Mouse (Mus musculus) midbrain, postnatal 0 days (tissue): ENCODE measurements around the gene Hmgn3. TPM values are rescaled to one million over a fixed set of nuclear protein-coding genes. Genes with fewer than 3 reads are reported as not detected.
"Not testable (repeated sequence)": the region's sequence is repeated elsewhere in the genome, so short reads cannot be mapped to it uniquely, and the experiment has no call there.

Source experiments
- ATAC-seq: fragments of 200-750 bp; cut with Nextera tagmentation; 2 replicates; pipeline ENCODE4 v1.8.0; 2017; ENCODE audit warnings: moderate number of reproducible peaks, mild to moderate bottlenecking, moderate TSS enrichment, moderate library complexity; ENCODE audit not compliant: low FRiP score
- DNase-seq: peaks from one replicate; pipeline ENCODE4 v3.0.0-alpha.2; 2015; ENCODE audit warnings: low spot score
- H3K27ac ChIP-seq: fragments of 300-500 bp; sonication (generic); 2 replicates; pipeline ENCODE4 v1.5.1; 2014; ENCODE audit warnings: low read depth, mild to moderate bottlenecking, low read length, mixed read lengths
- H3K27me3 ChIP-seq: fragments of 300-500 bp; sonication (generic); 2 replicates; pipeline ENCODE4 v1.6.1; 2014; ENCODE audit warnings: low read length, control low read depth, mixed read lengths; ENCODE audit not compliant: insufficient read depth
- H3K36me3 ChIP-seq: fragments of 300-500 bp; sonication (generic); 2 replicates; pipeline ENCODE4 v1.6.1; 2014; ENCODE audit warnings: low read length, control low read depth, mixed read lengths; ENCODE audit not compliant: insufficient read depth
- H3K4me1 ChIP-seq: fragments of 300-500 bp; sonication (generic); 2 replicates; pipeline ENCODE4 v1.6.1; 2014; ENCODE audit warnings: mild to moderate bottlenecking, control low read depth, antibody characterized with exemption, low read length, mixed read lengths; ENCODE audit not compliant: insufficient read depth
- H3K4me2 ChIP-seq: fragments of 300-500 bp; sonication (generic); 2 replicates; pipeline ENCODE4 v1.6.1; 2014; ENCODE audit warnings: low read depth, mild to moderate bottlenecking, low read length, mixed read lengths; ENCODE audit not compliant: poor library complexity, severe bottlenecking
- H3K4me3 ChIP-seq: fragments of 300-500 bp; sonication (generic); 2 replicates; pipeline ENCODE4 v1.5.1; 2014; ENCODE audit warnings: low read depth, mild to moderate bottlenecking, low read length, moderate library complexity
- H3K9ac ChIP-seq: fragments of 300-500 bp; sonication (generic); replicated peaks from 2 replicates; pipeline ENCODE4 v1.6.1; 2014; ENCODE audit warnings: mild to moderate bottlenecking, low read length, moderate library complexity, mixed read lengths; ENCODE audit not compliant: poor library complexity, severe bottlenecking
- H3K9me3 ChIP-seq: fragments of 300-500 bp; sonication (generic); 2 replicates; pipeline ENCODE4 v1.6.1; 2016; ENCODE audit warnings: low read length, control low read depth
- CTCF ChIP-seq: IDR thresholded peaks from 2 replicates; pipeline ENCODE4 v1.5.1; 2016; ENCODE audit warnings: antibody characterized with exemption, mild to moderate bottlenecking
- WGBS: fragments of 180-500 bp; shearing (Covaris S2); extraction: QIAGEN DNeasy Blood & Tissue Kit; methylation state at CpG from one replicate; pipeline ENCODE4 v1.1.7; 2014; 5-methylcytosine and 5-hydroxymethylcytosine counted together
- polyA plus RNA-seq: library from polyadenylated mRNA; unstranded; fragments of >200 nt; fragmentation: Nextera tagmentation; extraction: Ambion mirVana; gene quantifications from 2 replicates; pipeline ENCODE4 v1.2.1, GENCODE M21; 2015
- total RNA-seq: library from RNA; depleted of rRNA; stranded (reverse); fragments of >200 nt; gene quantifications from 2 replicates; pipeline ENCODE4 v1.2.3, GENCODE M21; 2014

Gene Hmgn3
- total and polyA plus RNA-seq, 2 experiments from 2014 or later, result 113 to 229 TPM

GRCm38 (mm10) chr9:83127840-83128239 lies 18.6 kb downstream of the Hmgn3 start:
- Histone ChIP-seq H3K4me3 (no peak overlapping the region), H3K27me3 (no peaks in the 10 kb centered on the region), H3K4me2 (no peak overlapping the region), H3K4me1 (no peaks in the 10 kb centered on the region), H3K36me3 (no peaks in the 10 kb centered on the region), H3K9ac (no peak overlapping the region), H3K27ac (no peak overlapping the region), H3K9me3 (no peaks in the 10 kb centered on the region)
- TF ChIP-seq CTCF, result no peak
- WGBS, result 79% methylated on average over 7 of the region's 7 CpGs
- ATAC-seq, result no peak
- DNase-seq, result no peak

GRCm38 (mm10) chr9:83126482-83126881 lies 20.0 kb downstream of the Hmgn3 start:
- ATAC-seq, H3K4me1 ChIP-seq, H3K9ac ChIP-seq: not testable (repeated sequence)

GRCm38 (mm10) chr9:83119211-83119610 lies 27.3 kb downstream of the Hmgn3 start:
- no peak for DNase-seq
- no peak for TF ChIP-seq CTCF
- ATAC-seq, result no peak
- Histone ChIP-seq H3K4me1 (no peaks in the 10 kb centered on the region), H3K36me3 (no peaks in the 10 kb centered on the region), H3K9me3 (no peaks in the 10 kb centered on the region), H3K4me3 (no peak overlapping the region), H3K4me2 (no peak overlapping the region), H3K9ac (no peak overlapping the region), H3K27ac (no peak overlapping the region), H3K27me3 (no peaks in the 10 kb centered on the region)
- 89% methylated on average over 2 of the region's 2 CpGs for WGBS

More at GRCm38 (mm10) chr9:83126482-83126881, 20.0 kb downstream of the Hmgn3 start:
- H3K36me3 ChIP-seq, H3K27ac ChIP-seq, DNase-seq, H3K27me3 ChIP-seq, H3K4me3 ChIP-seq, H3K9me3 ChIP-seq, H3K4me2 ChIP-seq: not testable (repeated sequence)
- WGBS, result 83% methylated on average over 6 of the region's 6 CpGs

- DNase-seq (no peak), ATAC-seq (no peak)
- no peak overlapping the region for H3K27ac ChIP-seq
- no peaks in the 10 kb centered on the region for H3K27me3 ChIP-seq
- H3K4me2 ChIP-seq, result no peak overlapping the region
- H3K4me1 ChIP-seq, result no peaks in the 10 kb centered on the region
- no peak overlapping the region for H3K4me3 ChIP-seq
- no peak overlapping the region for H3K9ac ChIP-seq
- TF ChIP-seq CTCF, result no peak
- WGBS, result 86% methylated on average over 7 of the region's 7 CpGs
- H3K36me3 ChIP-seq, result no peaks in the 10 kb centered on the region
- no peaks in the 10 kb centered on the region for H3K9me3 ChIP-seq
Observed at GRCm38 (mm10) chr9:83117486-83117885, 29.0 kb downstream of the Hmgn3 start.

- 96% methylated on average over 15 of the region's 15 CpGs for WGBS
- H3K36me3 ChIP-seq, result no peaks in the 10 kb centered on the region
- no peak for TF ChIP-seq CTCF
- no peaks in the 10 kb centered on the region for H3K9me3 ChIP-seq
- no peaks in the 10 kb centered on the region for H3K27me3 ChIP-seq
- ATAC-seq, result no peak
- H3K27ac ChIP-seq, result no peak overlapping the region
- H3K9ac ChIP-seq, result no peak overlapping the region
- no peak overlapping the region for H3K4me3 ChIP-seq
- H3K4me2 ChIP-seq, result no peak overlapping the region
- H3K4me1 ChIP-seq, result no peaks in the 10 kb centered on the region
- DNase-seq, result no peak
Observed at GRCm38 (mm10) chr9:83116774-83117474, 29.6 kb downstream of the Hmgn3 start.

- DNase-seq (no peak), ATAC-seq (no peak)
- Histone ChIP-seq H3K4me3 (no peak overlapping the region), H3K27ac (no peak overlapping the region), H3K27me3 (no peaks in the 10 kb centered on the region), H3K4me1 (no peaks in the 10 kb centered on the region), H3K9ac (no peak overlapping the region), H3K4me2 (no peak overlapping the region), H3K9me3 (no peaks in the 10 kb centered on the region), H3K36me3 (0 out of 2 replicates have a peak, but pooled peaks cover 4% of the 10 kb centered on the region)
- TF ChIP-seq CTCF, result no peak
- WGBS, result 90% methylated on average over 2 of the region's 2 CpGs
Observed at GRCm38 (mm10) chr9:83115676-83116075, 30.8 kb downstream of the Hmgn3 start.
